In genomic region chr10:80386735-80387471, GRCm38 (mm10) we compare ENCODE assay signal across 8 mouse cellular contexts. TPM values are rescaled to one million over a fixed set of nuclear protein-coding genes. Genes with fewer than 3 reads are reported as not detected.
DNase-seq lines count a peak whose midpoint lies in the region.

No protein-coding gene starts in this region.

- H3K9me3 ChIP-seq in hindbrain, embryonic 10.5 days, result no peaks in the 10 kb centered on the region

- peaks cover 60% of the 10 kb centered on the region for H3K36me3 ChIP-seq in hindbrain, embryonic 10.5 days

- under 1% methylated on average over 94 of the region's 94 CpGs for WGBS in hindbrain, embryonic 10.5 days

- peak; percentile 36 for DNase-seq in adrenal gland, postnatal 25 days
- DNase-seq in adrenal gland, adult 8-10 months, result no peak
- peak; percentile 47 for DNase-seq in ovary, postnatal 36 days (ENCODE audit: low spot score)
- no peak for DNase-seq in ovary, postnatal 10 days (ENCODE audit: low spot score)
- DNase-seq in hindbrain, embryonic 10.5 days (ENCODE audit: low spot score), result peak; percentile 35
- DNase-seq in lung, postnatal 10 days, result peak; percentile 51
- peak; percentile 22 to 54 for DNase-seq in thymus, postnatal 36 days
- DNase-seq in right cerebral cortex, postnatal 36 days (ENCODE audit: low spot score in 2 of 2), result no peak

- peaks cover 44% of the 10 kb centered on the region for H3K4me1 ChIP-seq in hindbrain, embryonic 10.5 days (replicated peaks)

- H3K27ac ChIP-seq in hindbrain, embryonic 10.5 days, result peak overlapping the region; percentile 98

- peak overlapping the region; percentile 97 for H3K4me3 ChIP-seq in hindbrain, embryonic 10.5 days

- no peaks in the 10 kb centered on the region for H3K27me3 ChIP-seq in hindbrain, embryonic 10.5 days (ENCODE audit: insufficient read depth, poor library complexity, severe bottlenecking)

RNA-seq across cellular contexts. Expression of gene Mex3d, which starts 0.6 kb away (rescaled TPM):
- total RNA-seq in adrenal gland, postnatal 25 days (2021), result 18.3 and 21.7 TPM in 2 replicates
- 10 to 100 TPM; 17.4 to 21.6 (median 20.8) TPM for total RNA-seq in adrenal gland, adult 8-10 months (2022)
- 7.2 and 8.8 TPM in 2 replicates for polyA plus RNA-seq in hindbrain, embryonic 10.5 days (2016; fragmentation: Nextera tagmentation; extraction: Ambion mirVana)

RNA-seq across cellular contexts. Expression of gene Mbd3, which starts 12.4 kb away (rescaled TPM):
- total RNA-seq in adrenal gland, postnatal 25 days (2021), result 127 and 139 TPM in 2 replicates
- 100 to 1,000 TPM; 147 to 161 (median 156) TPM for total RNA-seq in adrenal gland, adult 8-10 months (2022)
- polyA plus RNA-seq in hindbrain, embryonic 10.5 days (2016; fragmentation: Nextera tagmentation; extraction: Ambion mirVana), result 341 and 365 TPM in 2 replicates

RNA-seq across cellular contexts. Expression of gene Uqcr11, which starts 19.7 kb away (rescaled TPM):
- 728 and 779 TPM in 2 replicates for total RNA-seq in adrenal gland, postnatal 25 days (2021)
- total RNA-seq in adrenal gland, adult 8-10 months (2022), result 100 to 1,000 TPM; 515 to 715 (median 604) TPM
- polyA plus RNA-seq in hindbrain, embryonic 10.5 days (2016; fragmentation: Nextera tagmentation; extraction: Ambion mirVana), result 648 and 654 TPM in 2 replicates

RNA-seq across cellular contexts. Expression of gene Plk5, which starts 30.6 kb away (rescaled TPM):
- 0.15 TPM in 1 of 2 replicates, not detected in the other for total RNA-seq in adrenal gland, postnatal 25 days (2021)
- total RNA-seq in adrenal gland, adult 8-10 months (2022), result 1 to 10 TPM in 1 of 4 experiments, under 1 TPM in 3; 0.21 to 1.3 (median 0.41) TPM
- polyA plus RNA-seq in hindbrain, embryonic 10.5 days (2016; fragmentation: Nextera tagmentation; extraction: Ambion mirVana), result 0.22 and 0.44 TPM in 2 replicates

RNA-seq across cellular contexts. Expression of gene Adamtsl5, which starts 38.7 kb away (rescaled TPM):
- total RNA-seq in adrenal gland, postnatal 25 days (2021), result 8.9 and 10.4 TPM in 2 replicates
- 10 to 100 TPM in 2 of 4 experiments, 1 to 10 TPM in 2; 9.2 to 11.1 (median 10.3) TPM for total RNA-seq in adrenal gland, adult 8-10 months (2022)
- polyA plus RNA-seq in hindbrain, embryonic 10.5 days (2016; fragmentation: Nextera tagmentation; extraction: Ambion mirVana), result 0.45 and 1.3 TPM in 2 replicates

Comparison
In these comparisons a context has a peak if more than half of its experiments do, and no peak if none do; other contexts are left out.
1. DNase-seq: peak in adrenal gland, postnatal 25 days (single experiment), ovary, postnatal 36 days (single experiment), hindbrain, embryonic 10.5 days (single experiment), lung, postnatal 10 days (single experiment) and thymus, postnatal 36 days (2 of 2); none in adrenal gland, adult 8-10 months (single experiment), ovary, postnatal 10 days (single experiment) and right cerebral cortex, postnatal 36 days (0 of 2).